ENCODE assay signal across 10 mouse cellular contexts in the genomic region with DNA sequence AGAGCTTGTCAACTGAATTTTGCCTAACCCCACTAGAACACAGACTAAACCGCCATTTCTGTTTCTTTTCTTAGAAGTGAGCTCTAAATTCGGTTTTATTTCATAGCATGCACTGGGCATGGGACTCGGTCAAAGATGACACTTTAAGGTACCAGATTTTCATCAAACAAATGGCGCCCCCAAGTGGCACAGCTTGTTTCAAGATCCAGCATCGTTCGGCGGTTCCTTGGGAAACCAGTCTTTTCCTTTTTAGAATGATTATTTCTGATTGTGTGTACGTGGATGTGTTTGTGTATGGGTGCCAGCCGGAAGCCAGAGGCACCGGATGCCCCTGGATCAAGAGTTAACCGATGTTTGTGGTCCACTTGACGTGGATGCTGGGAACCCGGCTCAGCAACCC. TPM values are rescaled to one million over a fixed set of nuclear protein-coding genes. Genes with fewer than 3 reads are reported as not detected.
DNase-seq lines count a peak whose midpoint lies in the region; TF ChIP-seq lines count a peak whose summit lies in the region.
"Had no signal": no experiment of that assay in that cellular context is flagged by ENCODE, and none has a peak within 500 bp of the region (broad histone marks: within the 10 kb centered on the region; RNA-seq: fewer than 3 reads in every experiment).

No protein-coding gene starts in this region.

- no peaks in the 10 kb centered on the region for H3K79me2 ChIP-seq in C2C12 (ENCODE audit: control insufficient read depth, insufficient read depth)

- intact Hi-C loops in heart, postnatal 10 days (cut with DNase I) = loop anchor here (1.0 to 5.0 kb wide), 3 partner anchors 219 to 602 kb away; partner anchors contain the start of gene Gpx8

- H3K27me3 ChIP-seq in C2C12 (ENCODE audit: control insufficient read depth, insufficient read depth, insufficient read length) = no peaks in the 10 kb centered on the region
- H3K27me3 ChIP-seq in limb, embryonic 10.5 days (ENCODE audit: low read depth, poor library complexity, severe bottlenecking) = no peaks in the 10 kb centered on the region
- H3K27me3 ChIP-seq: embryonic facial prominence, embryonic 12.5 days had no signal

- no peak overlapping the region for H3K4me3 ChIP-seq in C2C12 (ENCODE audit: insufficient read depth, poor library complexity, severe bottlenecking)
- H3K4me3 ChIP-seq in limb, embryonic 10.5 days = no peak overlapping the region
- H3K4me3 ChIP-seq: embryonic facial prominence, embryonic 12.5 days had no signal

- no peaks in the 10 kb centered on the region for H3K36me3 ChIP-seq in C2C12 (ENCODE audit: control insufficient read depth, insufficient read depth)
- H3K36me3 ChIP-seq in limb, embryonic 10.5 days = no peaks in the 10 kb centered on the region
- H3K36me3 ChIP-seq: embryonic facial prominence, embryonic 12.5 days had no signal

- 37% methylated on average over 13 of the region's 13 CpGs for WGBS in limb, embryonic 10.5 days

- H3ac ChIP-seq in C2C12 (ENCODE audit: control insufficient read depth, insufficient read length, low read depth) = no peak overlapping the region

- no peaks in the 10 kb centered on the region for H3K9me3 ChIP-seq in limb, embryonic 10.5 days (replicated peaks)
- H3K9me3 ChIP-seq: embryonic facial prominence, embryonic 12.5 days had no signal

- peaks cover 4% of the 10 kb centered on the region; the same call in 1 of the 2 replicates for H3K4me1 ChIP-seq in limb, embryonic 10.5 days
- H3K4me1 ChIP-seq: embryonic facial prominence, embryonic 12.5 days had no signal

- no peaks in the 10 kb centered on the region for H3K79me3 ChIP-seq in C2C12 (ENCODE audit: low read depth)

- H3K27ac ChIP-seq in limb, embryonic 10.5 days = no peak overlapping the region
- H3K27ac ChIP-seq: embryonic facial prominence, embryonic 12.5 days had no signal

- peak; percentile 38 for TF ChIP-seq CTCF in C2C12 (IDR thresholded peaks at IDR 0.05; ENCODE audit: control insufficient read depth, insufficient read depth, insufficient read length)

- peak; percentile 48 to 71 for DNase-seq in heart, postnatal 10 days
- no peak for DNase-seq in heart, adult 11 months
- peak; percentile 70 for DNase-seq in NIH3T3 (ENCODE audit: low read depth)
- peak; percentile 20 to 51 for DNase-seq in frontal cortex, postnatal 14 days (ENCODE audit: low spot score in 2 of 2)
- DNase-seq in limb, embryonic 10.5 days (ENCODE audit: low spot score) = peak; percentile 73
- peak; percentile 78 for DNase-seq in right cerebral cortex, postnatal 4 days
- DNase-seq in MN1 (ENCODE audit: low spot score) = no peak

TF ChIP-seq in C2C12, 6 proteins besides CTCF, POLR2A, EP300 and RAD21:
- no peak for TF ChIP-seq FOSL1 (IDR thresholded peaks at IDR 0.05; ENCODE audit: insufficient read depth, low read length, poor library complexity, severe bottlenecking)
- TF ChIP-seq USF1 (IDR thresholded peaks at IDR 0.05; ENCODE audit: low read depth) = no peak
- TF ChIP-seq CEBPB (IDR thresholded peaks at IDR 0.05; ENCODE audit: low read depth) = no peak
- no peak for TF ChIP-seq MYOD1 (IDR thresholded peaks at IDR 0.05; ENCODE audit: control insufficient read depth, insufficient read length, low read depth)
- TF ChIP-seq MYOG (IDR thresholded peaks at IDR 0.05; ENCODE audit: control insufficient read depth, extremely low read depth, insufficient read length) = no peak
- TF ChIP-seq MAX (IDR thresholded peaks at IDR 0.05) = no peak

RNA-seq across cellular contexts. Expression of gene BC067074, which starts 27.7 kb away (rescaled TPM):
- total RNA-seq in heart, postnatal 10 days (2021) = 10 to 100 TPM in 1 of 2 experiments, 1 to 10 TPM in 1; 7.8 to 10.4 TPM
- polyA plus RNA-seq in C2C12 (2012; fragmentation: generic; extraction: Trizol) = 0.34 TPM
- 3.6 and 7.5 TPM in 2 replicates for polyA plus RNA-seq in limb, embryonic 10.5 days (2016; fragmentation: Nextera tagmentation; extraction: Ambion mirVana)

RNA-seq across cellular contexts. Expression of gene Gzmk, which starts 39.5 kb away (rescaled TPM):
- not detected for total RNA-seq in heart, postnatal 10 days (2021)
- 0.26 TPM for polyA plus RNA-seq in C2C12 (2012; fragmentation: generic; extraction: Trizol)
- polyA plus RNA-seq in limb, embryonic 10.5 days (2016; fragmentation: Nextera tagmentation; extraction: Ambion mirVana) = not detected in 2 replicates
- polyA plus RNA-seq: embryonic facial prominence, embryonic 12.5 days; liver, embryonic 16.5 days had no signal

RNA-seq across cellular contexts. Expression of gene Esm1, which starts 55.8 kb away (rescaled TPM):
- 1 to 10 TPM; 1.5 TPM for total RNA-seq in heart, postnatal 10 days (2021)
- 0.08 TPM for polyA plus RNA-seq in C2C12 (2012; fragmentation: generic; extraction: Trizol)
- 2.9 and 4.2 TPM in 2 replicates for polyA plus RNA-seq in limb, embryonic 10.5 days (2016; fragmentation: Nextera tagmentation; extraction: Ambion mirVana)

Comparison
In these comparisons a context has a peak if more than half of its experiments do, and no peak if none do; other contexts are left out.
1. DNase-seq: peak in heart, postnatal 10 days (2 of 2), NIH3T3 (single experiment), frontal cortex, postnatal 14 days (2 of 2), limb, embryonic 10.5 days (single experiment) and right cerebral cortex, postnatal 4 days (single experiment); none in heart, adult 11 months (single experiment) and MN1 (single experiment).